31 mouse cellular contexts compared by ENCODE assay signal in genomic region chr16:92419099-92419498, GRCm38 (mm10). TPM values are rescaled to one million over a fixed set of nuclear protein-coding genes. Genes with fewer than 3 reads are reported as not detected.
DNase-seq lines count a peak whose midpoint lies in the region; ATAC-seq and TF ChIP-seq lines count a peak whose summit lies in the region.
"Had no signal": no experiment of that assay in that cellular context is flagged by ENCODE, and none has a peak within 500 bp of the region (broad histone marks: within the 10 kb centered on the region; RNA-seq: fewer than 3 reads in every experiment).

No protein-coding gene starts in this region.

- dilution Hi-C loops in CH12.LX (cut with MboI; ENCODE audit: extremely low pct_ligation_motif_present, extremely low pct_unique_long_range_greater_than_20kb, low sequenced_read_pairs): no loop called here

- ATAC-seq in heart, embryonic 13.5 days (ENCODE audit: extremely low read depth, insufficient number of reproducible peaks, low FRiP score, low TSS enrichment): no peak
- ATAC-seq in kidney, postnatal 0 days (replicated peaks; ENCODE audit: low FRiP score, low read depth): 0 out of 2 replicates have a peak, but pooled peaks have one; percentile 27
- ATAC-seq in stomach, postnatal 0 days (ENCODE audit: low FRiP score, low TSS enrichment): no peak
- ATAC-seq: forebrain, embryonic 15.5 days; hindbrain, postnatal 0 days had no signal

- no peak overlapping the region for H3K4me3 ChIP-seq in heart, embryonic 13.5 days
- no peak overlapping the region for H3K4me3 ChIP-seq in kidney, postnatal 0 days (replicated peaks; ENCODE audit: low read depth, low read length)
- H3K4me3 ChIP-seq in CH12.LX (replicated peaks in 1 of 3; ENCODE audit: low read depth in 2 of 3, low read length in 2 of 3, poor library complexity in 1 of 3): no peak overlapping the region
- H3K4me3 ChIP-seq in stomach, postnatal 0 days (ENCODE audit: low read depth, low read length): no peak overlapping the region
- H3K4me3 ChIP-seq: embryonic facial prominence, embryonic 10.5 days; embryonic facial prominence, embryonic 13.5 days; erythroblast, embryonic 14.5 days; forebrain, embryonic 12.5 days; forebrain, embryonic 15.5 days; heart, embryonic 15.5 days had no signal

- H3K4me2 ChIP-seq in heart, embryonic 13.5 days: no peak overlapping the region
- H3K4me2 ChIP-seq in kidney, postnatal 0 days (ENCODE audit: low read length): no peak overlapping the region
- H3K4me2 ChIP-seq in CH12.LX (ENCODE audit: insufficient read depth, low read depth, poor library complexity, severe bottlenecking): no peak overlapping the region
- H3K4me2 ChIP-seq in stomach, postnatal 0 days (replicated peaks; ENCODE audit: low read depth): no peak overlapping the region
- H3K4me2 ChIP-seq: embryonic facial prominence, embryonic 13.5 days; forebrain, embryonic 12.5 days; forebrain, embryonic 15.5 days; heart, embryonic 11.5 days; heart, embryonic 15.5 days; hindbrain, embryonic 14.5 days had no signal

- DNase-seq in heart, postnatal 4 days: no peak
- no peak for DNase-seq in kidney, postnatal 0 days (ENCODE audit: low spot score)
- DNase-seq in kidney, adult 18-20 months: no peak
- no peak for DNase-seq in CH12.LX (ENCODE audit: extremely low read depth)
- DNase-seq in stomach, postnatal 0 days (ENCODE audit: low spot score): no peak
- DNase-seq in layer of hippocampus, adult 9-10 months (ENCODE audit: low spot score): no peak
- DNase-seq: adrenal gland, adult 2 months; adrenal gland, postnatal 14 days; B cell, adult 2 months; cerebellum, adult 11-12 months; cerebellum, adult 8-10 months; cerebellum, postnatal 10 days; cerebellum, postnatal 36 days; embryo, embryonic 11 days; gastrocnemius, postnatal 14 days; heart, adult 11 months; heart, postnatal 10 days; heart, postnatal 36 days had no signal

- H3K27ac ChIP-seq in heart, embryonic 13.5 days (replicated peaks): 0 out of 2 replicates have a peak overlapping the region, but pooled peaks have one; percentile 24
- no peak overlapping the region for H3K27ac ChIP-seq in kidney, postnatal 0 days
- no peak overlapping the region for H3K27ac ChIP-seq in CH12.LX (ENCODE audit: insufficient read depth, low read depth)
- no peak overlapping the region for H3K27ac ChIP-seq in stomach, postnatal 0 days (replicated peaks)
- H3K27ac ChIP-seq: embryonic facial prominence, embryonic 10.5 days; embryonic facial prominence, embryonic 13.5 days; forebrain, embryonic 12.5 days; forebrain, embryonic 15.5 days; heart, embryonic 15.5 days; hindbrain, embryonic 14.5 days; hindbrain, postnatal 0 days had no signal

- TF ChIP-seq RAD21 in CH12.LX (IDR thresholded peaks at IDR 0.05; ENCODE audit: low read depth, low read length): no peak

- TF ChIP-seq EP300 in CH12.LX (IDR thresholded peaks at IDR 0.05; ENCODE audit: low read length): no peak
- no peak for TF ChIP-seq EP300 in stomach, postnatal 0 days (optimal IDR thresholded peaks at IDR 0.05)

- TF ChIP-seq CTCF in kidney, postnatal 0 days (IDR thresholded peaks at IDR 0.05; ENCODE audit: low read depth): no peak
- TF ChIP-seq CTCF in CH12.LX (conservative IDR thresholded peaks at IDR 0.05 in 1 of 2, IDR thresholded peaks at IDR 0.05 in 1 of 2; ENCODE audit: low read depth in 2 of 2, low read length in 2 of 2): no peak
- TF ChIP-seq CTCF in stomach, postnatal 0 days (IDR thresholded peaks at IDR 0.05; ENCODE audit: low read depth): 0 out of 2 replicates have a peak, but pooled peaks have one; percentile 13

- 89% methylated on average over 12 of the region's 12 CpGs for WGBS in heart, embryonic 13.5 days
- 85% methylated on average over 12 of the region's 12 CpGs for WGBS in kidney, postnatal 0 days
- WGBS in stomach, postnatal 0 days: 82% methylated on average over 12 of the region's 12 CpGs

- H3K9me3 ChIP-seq in heart, embryonic 13.5 days: no peaks in the 10 kb centered on the region
- no peaks in the 10 kb centered on the region for H3K9me3 ChIP-seq in kidney, postnatal 0 days (replicated peaks; ENCODE audit: low read length)
- H3K9me3 ChIP-seq in CH12.LX (replicated peaks; ENCODE audit: low read length): no peaks in the 10 kb centered on the region
- H3K9me3 ChIP-seq in stomach, postnatal 0 days (ENCODE audit: control insufficient read depth, low read length): no peaks in the 10 kb centered on the region
- H3K9me3 ChIP-seq: embryonic facial prominence, embryonic 10.5 days; embryonic facial prominence, embryonic 13.5 days; forebrain, embryonic 12.5 days; forebrain, embryonic 15.5 days; heart, embryonic 15.5 days had no signal

- no peaks in the 10 kb centered on the region for H3K79me2 ChIP-seq in CH12.LX (replicated peaks; ENCODE audit: control insufficient read depth, extremely low read depth, insufficient read depth, poor library complexity, severe bottlenecking)

- H3K36me3 ChIP-seq in heart, embryonic 13.5 days: 0 out of 2 replicates have a peak, but pooled peaks cover 4% of the 10 kb centered on the region
- H3K36me3 ChIP-seq in kidney, postnatal 0 days (ENCODE audit: insufficient read depth, low read length): no peaks in the 10 kb centered on the region
- H3K36me3 ChIP-seq in CH12.LX (replicated peaks in 1 of 2; ENCODE audit: control insufficient read depth in 1 of 2, insufficient read depth in 1 of 2, low read length in 1 of 2): peaks cover 0 to 3% of the 10 kb centered on the region in 2 experiments
- no peaks in the 10 kb centered on the region for H3K36me3 ChIP-seq in stomach, postnatal 0 days (ENCODE audit: control insufficient read depth, insufficient read depth, low read length)
- H3K36me3 ChIP-seq: forebrain, embryonic 15.5 days had no signal

- no peaks in the 10 kb centered on the region for H3K27me3 ChIP-seq in heart, embryonic 13.5 days (replicated peaks)
- no peaks in the 10 kb centered on the region for H3K27me3 ChIP-seq in kidney, postnatal 0 days (ENCODE audit: insufficient read depth, low read length)
- H3K27me3 ChIP-seq in CH12.LX (replicated peaks): no peaks in the 10 kb centered on the region
- no peaks in the 10 kb centered on the region for H3K27me3 ChIP-seq in stomach, postnatal 0 days (ENCODE audit: control insufficient read depth, insufficient read depth, low read length)
- H3K27me3 ChIP-seq: embryonic facial prominence, embryonic 13.5 days; forebrain, embryonic 12.5 days; forebrain, embryonic 15.5 days; heart, embryonic 15.5 days had no signal

- in situ Hi-C loops in CH12.LX (cut with MboI; ENCODE audit: low pct_ligation_motif_present, low pct_unique_long_range_greater_than_20kb, low sequenced_read_pairs): no loop called here

- H3K4me1 ChIP-seq in heart, embryonic 13.5 days: peaks cover 66% of the 10 kb centered on the region
- peaks cover 11% of the 10 kb centered on the region; the same call in 1 of the 2 replicates for H3K4me1 ChIP-seq in kidney, postnatal 0 days (replicated peaks; ENCODE audit: insufficient read depth, low read length)
- peaks cover 13 to 37% of the 10 kb centered on the region in 2 experiments for H3K4me1 ChIP-seq in CH12.LX (ENCODE audit: control insufficient read depth in 1 of 2, insufficient read depth in 2 of 2)
- H3K4me1 ChIP-seq in stomach, postnatal 0 days (replicated peaks; ENCODE audit: control insufficient read depth, insufficient read depth): no peaks in the 10 kb centered on the region
- H3K4me1 ChIP-seq: forebrain, embryonic 15.5 days had no signal

- TF ChIP-seq POLR2A in CH12.LX (IDR thresholded peaks at IDR 0.05; ENCODE audit: low read depth, low read length): no peak

- no peak overlapping the region for H3K9ac ChIP-seq in heart, embryonic 13.5 days
- H3K9ac ChIP-seq in kidney, postnatal 0 days (ENCODE audit: low read depth, low read length): no peak overlapping the region
- H3K9ac ChIP-seq in CH12.LX (ENCODE audit: insufficient read depth, low read depth): no peak overlapping the region
- no peak overlapping the region for H3K9ac ChIP-seq in stomach, postnatal 0 days (ENCODE audit: low read length)
- H3K9ac ChIP-seq: embryonic facial prominence, embryonic 13.5 days; forebrain, embryonic 12.5 days; forebrain, embryonic 15.5 days; heart, embryonic 15.5 days; hindbrain, embryonic 14.5 days had no signal

TF ChIP-seq in CH12.LX, 34 proteins besides CTCF, POLR2A, EP300 and RAD21:
- TF ChIP-seq JUND (conservative IDR thresholded peaks at IDR 0.05; ENCODE audit: low read depth, low read length): no peak
- no peak for TF ChIP-seq MAFK (IDR thresholded peaks at IDR 0.05; ENCODE audit: insufficient replicate concordance, low read length)
- no peak for TF ChIP-seq MYC (IDR thresholded peaks at IDR 0.05; ENCODE audit: low read depth, low read length)
- TF ChIP-seq BHLHE40 (IDR thresholded peaks at IDR 0.05; ENCODE audit: low read depth, low read length): 0 out of 2 replicates have a peak, but pooled peaks have one; percentile 21
- TF ChIP-seq ZKSCAN1 (IDR thresholded peaks at IDR 0.05; ENCODE audit: borderline replicate concordance, low read depth, low read length): no peak
- no peak for TF ChIP-seq ZMIZ1 (IDR thresholded peaks at IDR 0.05; ENCODE audit: low read depth, low read length)
TF ChIP-seq in CH12.LX: peak in this region for 1.

RNA-seq across cellular contexts. Expression of gene Rcan1, which starts 51.6 kb away (rescaled TPM):
- 103 and 133 TPM in 2 replicates for polyA plus RNA-seq in heart, embryonic 13.5 days (2015; fragmentation: Nextera tagmentation; extraction: Ambion mirVana)
- total RNA-seq in heart, postnatal 4 days (2021): 100 to 1,000 TPM; 117 to 127 TPM
- polyA plus RNA-seq in kidney, postnatal 0 days (2015; fragmentation: Nextera tagmentation; extraction: Ambion mirVana): 37.9 and 38.8 TPM in 2 replicates
- total RNA-seq in CH12.LX (2012; rRNA removed): 10.0 and 10.5 TPM in 2 replicates
- total RNA-seq in CH12.LX (2014; rRNA removed): 15.3 and 15.5 TPM in 2 replicates
- polyA plus RNA-seq in CH12.LX (2012; ENCODE audit: insufficient read length, low read depth): 12.4 and 13.5 TPM in 2 replicates
- 24.8 and 28.6 TPM in 2 replicates for polyA plus RNA-seq in stomach, postnatal 0 days (2015; fragmentation: Nextera tagmentation; extraction: Ambion mirVana)

RNA-seq across cellular contexts. Expression of gene Kcne1, which starts 59.8 kb away (rescaled TPM):
- 105 and 125 TPM in 2 replicates for polyA plus RNA-seq in heart, embryonic 13.5 days (2015; fragmentation: Nextera tagmentation; extraction: Ambion mirVana)
- total RNA-seq in heart, postnatal 4 days (2021): 100 to 1,000 TPM; 317 to 359 TPM
- polyA plus RNA-seq in kidney, postnatal 0 days (2015; fragmentation: Nextera tagmentation; extraction: Ambion mirVana): 12.2 and 13.1 TPM in 2 replicates
- total RNA-seq in CH12.LX (2012; rRNA removed) (not detected in 2 replicates), CH12.LX (2014; rRNA removed) (0.48 TPM in 1 of 2 replicates, not detected in the other)
- 0.26 TPM in 1 of 2 replicates, not detected in the other for polyA plus RNA-seq in CH12.LX (2012; ENCODE audit: insufficient read length, low read depth)
- polyA plus RNA-seq in stomach, postnatal 0 days (2015; fragmentation: Nextera tagmentation; extraction: Ambion mirVana): 20.3 and 20.8 TPM in 2 replicates
- total RNA-seq: adrenal gland, postnatal 14 days; gastrocnemius, postnatal 14 days; gastrocnemius, postnatal 4 days; MEL had no signal
- polyA plus RNA-seq: adrenal gland, adult 2 months; cortical plate, adult 2 months; erythroblast, embryonic 14.5 days; forebrain, embryonic 15.5 days had no signal

Comparison
In these comparisons a context has a peak if more than half of its experiments do, and no peak if none do; other contexts are left out.
1. RNA of gene Kcne1, which starts 59.8 kb away (polyA plus RNA-seq): 105 to 125 TPM in heart, embryonic 13.5 days, 20.3 to 20.8 TPM in stomach, postnatal 0 days and 12.2 to 13.1 TPM in kidney, postnatal 0 days; 0.26 TPM in CH12.LX; every median in the first group is over 10 times any median in the second.